Mouse (Mus musculus): Measurements from ENCODE around the gene Gm3269. TPM values are rescaled to one million over a fixed set of nuclear protein-coding genes. Genes with fewer than 3 reads are reported as not detected.
"Not testable (repeated sequence)": the region's sequence is repeated elsewhere in the genome, so short reads cannot be mapped to it uniquely, and the experiment has no call there.

The Gm3269 gene
- total RNA-seq (2015) = not detected in 2 replicates
- total RNA-seq (2017) = not detected in 2 replicates

- not testable (repeated sequence) for ATAC-seq (ENCODE audit: poor library complexity, severe bottlenecking)
Measured at GRCm38 (mm10) chr14:4837806-4838205, at the start of gene Gm3269. TSS of gene Gm3269 (plus strand) at chr14:4838106.

- not testable (repeated sequence) for ATAC-seq (ENCODE audit: poor library complexity, severe bottlenecking)
Measured at GRCm38 (mm10) chr14:4806421-4806820, 31.5 kb upstream of the Gm3269 start.

DNA sequence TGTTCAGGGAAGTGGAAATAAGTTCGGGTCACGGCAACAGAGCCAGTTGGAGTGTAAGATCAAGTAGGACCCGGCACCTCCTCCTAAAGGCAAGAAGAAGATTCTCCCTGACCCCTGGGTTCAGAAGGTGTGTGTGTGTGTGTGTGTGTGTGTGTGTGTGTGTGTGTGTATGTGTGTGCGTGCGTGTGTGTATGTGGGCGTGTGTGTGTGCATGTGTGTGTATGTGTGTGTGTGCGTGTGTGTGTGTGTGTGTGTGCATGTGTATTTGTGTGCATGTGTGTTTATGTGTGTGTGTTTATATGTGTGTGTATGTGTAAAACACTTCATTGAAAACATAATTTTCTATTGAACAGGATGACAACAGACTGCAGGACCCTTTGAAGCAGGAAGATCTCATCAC, 16.0 kb upstream of the Gm3269 start:
- not testable (repeated sequence) for ATAC-seq (ENCODE audit: poor library complexity, severe bottlenecking)

DNA sequence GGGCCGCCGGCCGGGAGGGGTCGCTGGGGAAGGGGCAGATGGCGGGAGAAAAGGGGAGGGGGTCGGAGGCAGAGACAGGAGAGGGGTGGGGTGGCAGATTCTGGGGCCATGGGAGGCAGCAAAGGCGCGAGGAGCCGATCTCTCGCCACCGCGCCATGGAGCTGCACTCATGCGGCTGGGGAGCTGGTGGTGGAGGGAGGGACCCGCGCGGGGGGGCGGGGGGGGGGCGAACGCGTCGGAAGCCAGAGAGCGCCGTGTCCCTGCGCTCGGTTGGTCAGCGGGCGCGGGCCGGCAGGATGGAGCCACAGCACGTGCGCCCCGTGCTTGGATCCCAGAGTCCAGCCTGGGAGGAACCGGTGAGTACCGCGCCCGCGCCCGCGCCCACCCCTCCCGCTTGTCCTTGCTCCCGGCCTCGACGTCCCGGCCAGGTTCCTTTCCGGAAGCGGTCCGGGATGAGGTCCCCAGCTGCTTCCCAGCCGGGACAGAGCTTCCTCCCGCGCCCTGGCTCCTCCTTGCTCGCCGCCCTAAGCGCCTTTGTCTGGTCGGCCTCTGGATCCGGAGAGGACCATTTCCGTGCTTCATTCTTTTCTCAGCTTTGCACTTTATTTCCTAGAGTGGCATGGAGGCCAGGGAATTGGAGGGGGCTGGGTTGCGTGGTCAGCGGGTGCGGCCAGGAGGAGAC, 17.5 kb downstream of the Gm3269 start, which contains the start of gene Gm3264:
Gene Gm3264 (plus strand): TSS at position 278 of the 682 bp plus-strand sequence.
- not testable (repeated sequence) for ATAC-seq (ENCODE audit: poor library complexity, severe bottlenecking)

DNA sequence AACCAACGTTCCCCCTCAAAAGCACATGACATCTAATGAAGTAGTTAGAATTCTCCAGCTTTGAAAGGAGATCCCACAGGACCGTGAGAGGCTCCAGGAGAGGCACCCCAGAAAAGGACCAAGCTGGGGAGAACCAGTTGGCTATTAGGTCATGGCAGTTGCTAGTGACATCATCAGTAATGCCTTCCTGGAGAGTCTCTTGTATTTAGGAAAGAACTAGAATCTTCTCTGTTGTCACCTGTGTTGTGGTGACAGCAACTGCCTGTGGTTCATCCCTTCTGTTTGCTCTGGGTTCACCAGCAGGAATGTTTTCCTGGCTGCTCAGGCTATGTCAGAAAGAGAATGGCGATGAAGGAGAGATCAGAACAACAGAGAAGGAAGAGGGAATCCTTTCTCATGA, 54.2 kb downstream of the Gm3269 start, which contains the start of gene Gm3278:
Gene Gm3278 (plus strand): TSS at position 301 of the 400 bp plus-strand sequence.
- ATAC-seq (ENCODE audit: poor library complexity, severe bottlenecking) = not testable (repeated sequence)

Other genes with a start within 250 kb of the Gm3269 start
- not detected in 2 replicates for gene Gm8159, start 205.8 kb upstream of the Gm3269 start, total RNA-seq (2015)
- not detected in 2 replicates for gene Gm8159, start 205.8 kb upstream of the Gm3269 start, total RNA-seq (2017)
- not detected in 2 replicates for gene Gm3239, start 173.9 kb upstream of the Gm3269 start, total RNA-seq (2015)
- not detected in 2 replicates for gene Gm3239, start 173.9 kb upstream of the Gm3269 start, total RNA-seq (2017)
- not detected in 2 replicates for gene Gm7876, start 128.9 kb upstream of the Gm3269 start, total RNA-seq (2015)
- not detected in 2 replicates for gene Gm7876, start 128.9 kb upstream of the Gm3269 start, total RNA-seq (2017)
- gene Gm3252, start 111.3 kb upstream of the Gm3269 start, total RNA-seq (2015) = not detected in 2 replicates
- gene Gm3252, start 111.3 kb upstream of the Gm3269 start, total RNA-seq (2017) = not detected in 2 replicates
- gene Gm9602, start 61.8 kb upstream of the Gm3269 start, total RNA-seq (2015) = not detected in 2 replicates
- gene Gm9602, start 61.8 kb upstream of the Gm3269 start, total RNA-seq (2017) = not detected in 2 replicates
- not detected in 2 replicates for gene Gm3264, start 17.5 kb downstream of the Gm3269 start, total RNA-seq (2015)
- gene Gm3264, start 17.5 kb downstream of the Gm3269 start, total RNA-seq (2017) = not detected in 2 replicates
- gene Gm3278, start 54.3 kb downstream of the Gm3269 start, total RNA-seq (2015) = not detected in 2 replicates
- gene Gm3278, start 54.3 kb downstream of the Gm3269 start, total RNA-seq (2017) = not detected in 2 replicates
- not detected in 2 replicates for gene Gm8297, start 145.8 kb downstream of the Gm3269 start, total RNA-seq (2015)
- gene Gm8297, start 145.8 kb downstream of the Gm3269 start, total RNA-seq (2017) = not detected in 2 replicates
- gene Gm3298, start 177.8 kb downstream of the Gm3269 start, total RNA-seq (2015) = not detected in 2 replicates
- not detected in 2 replicates for gene Gm3298, start 177.8 kb downstream of the Gm3269 start, total RNA-seq (2017)
- gene 4930555G01Rik, start 212.5 kb downstream of the Gm3269 start, total RNA-seq (2015) = not detected in 2 replicates
- not detected in 2 replicates for gene 4930555G01Rik, start 212.5 kb downstream of the Gm3269 start, total RNA-seq (2017)
- gene Gm8281, start 232.9 kb downstream of the Gm3269 start, total RNA-seq (2015) = not detected in 2 replicates
- not detected in 2 replicates for gene Gm8281, start 232.9 kb downstream of the Gm3269 start, total RNA-seq (2017)